Mouse (Mus musculus): ENCODE results near the gene Birc6.
"Not testable (repeated sequence)": the region's sequence is repeated elsewhere in the genome, so short reads cannot be mapped to it uniquely, and the experiment has no call there.

Gene Birc6

DNA sequence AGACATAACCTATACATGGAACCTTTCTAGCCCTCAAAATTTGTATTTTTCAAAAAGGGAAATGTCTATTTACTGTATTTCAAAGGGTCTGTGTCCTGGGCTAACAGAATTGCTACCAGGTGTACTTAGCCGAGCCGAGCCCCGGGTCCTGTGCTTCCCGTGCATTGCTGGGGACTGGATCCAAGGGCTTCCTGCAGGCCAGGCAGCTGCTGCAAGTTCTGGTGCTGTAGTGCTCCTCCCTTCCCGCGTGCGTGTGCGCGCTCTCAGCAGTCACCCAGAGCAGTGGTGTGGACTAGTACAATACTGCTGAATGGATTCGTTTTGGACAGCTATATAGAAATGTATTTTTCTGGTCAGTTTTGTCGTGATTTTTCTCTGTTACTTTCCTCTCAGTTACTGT, 31.8 kb downstream of the Birc6 start:
- DNase-seq (ENCODE audit: low read depth, low spot score) = no peak

DNA sequence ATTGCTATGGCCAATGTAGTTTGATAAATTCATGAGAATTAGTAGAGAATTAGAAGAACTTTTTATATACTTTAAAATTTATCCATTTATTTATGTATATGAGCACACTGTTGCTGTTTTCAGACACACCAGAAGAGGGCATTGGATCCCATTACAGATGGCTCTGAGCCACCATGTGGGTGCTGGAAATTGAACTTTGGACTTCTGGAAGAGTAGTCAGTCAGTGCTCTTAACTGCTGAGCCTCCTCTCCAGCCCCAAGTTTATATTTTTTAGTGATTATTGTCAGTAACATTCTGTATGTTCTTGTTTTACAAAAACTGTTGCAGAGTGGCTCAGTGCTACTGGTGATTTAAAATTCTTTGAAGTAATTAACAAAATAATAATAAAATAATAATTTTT, 36.1 kb downstream of the Birc6 start:
- no peak for DNase-seq (ENCODE audit: low read depth, low spot score)

DNA sequence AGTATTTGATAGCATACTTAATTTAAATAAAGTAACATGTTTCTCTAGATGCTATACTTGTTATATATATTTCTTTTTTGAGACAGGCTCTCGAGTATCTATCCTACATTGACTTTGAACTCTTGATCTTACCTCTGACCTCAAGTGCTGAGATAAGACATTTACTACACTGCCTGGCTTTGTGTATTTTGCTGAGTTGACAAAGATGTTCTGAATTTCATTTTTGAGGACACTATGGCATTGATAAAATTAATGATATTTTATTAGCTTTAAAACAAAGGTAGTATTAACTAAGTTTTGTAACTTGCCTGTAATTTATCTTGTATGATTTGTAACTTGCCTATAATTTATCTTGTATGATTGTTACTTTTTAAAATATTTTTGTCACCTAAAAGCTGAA, 41.1 kb downstream of the Birc6 start:
- DNase-seq (ENCODE audit: low read depth, low spot score) = no peak

DNA sequence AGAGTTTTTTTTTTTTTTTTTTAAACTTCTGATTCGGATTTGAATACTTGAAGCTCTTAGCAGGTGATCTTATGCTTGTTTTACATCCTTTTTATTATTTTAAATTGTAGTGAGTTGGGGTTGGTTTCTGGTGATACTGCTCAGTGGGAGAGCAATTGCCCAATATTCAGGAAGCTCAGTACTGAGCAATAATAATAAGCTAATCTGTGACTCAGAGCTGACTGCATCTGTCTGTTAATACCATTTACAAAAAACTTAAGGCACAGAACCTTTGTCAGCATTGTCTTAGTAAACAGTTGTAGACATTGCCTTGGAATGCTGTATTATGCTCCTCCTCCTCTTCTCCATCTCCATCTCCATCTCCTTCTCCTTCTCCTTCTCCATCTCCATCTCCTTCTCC, 42.5 kb downstream of the Birc6 start:
- DNase-seq (ENCODE audit: low read depth, low spot score) = no peak

DNA sequence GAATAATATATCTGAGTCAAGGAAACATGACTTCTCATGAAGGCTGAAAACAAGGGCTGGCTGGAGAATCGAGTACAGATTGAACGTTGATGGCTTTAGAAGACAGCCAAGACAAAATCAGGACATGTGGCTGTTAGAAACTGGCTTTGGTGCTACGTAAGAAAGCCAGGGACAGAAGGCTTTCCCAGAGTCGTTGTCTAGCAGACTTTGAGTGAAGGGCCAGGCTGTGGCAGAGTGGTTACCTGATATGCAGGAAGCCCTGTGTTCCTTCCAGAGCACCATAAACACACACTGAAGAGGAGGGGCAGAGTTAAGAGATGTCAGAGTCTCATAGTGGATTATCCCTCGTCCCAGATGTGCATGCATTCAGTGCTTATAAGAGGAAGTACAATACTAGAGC, 49.1 kb downstream of the Birc6 start:
- DNase-seq (ENCODE audit: low read depth, low spot score) = no peak

DNA sequence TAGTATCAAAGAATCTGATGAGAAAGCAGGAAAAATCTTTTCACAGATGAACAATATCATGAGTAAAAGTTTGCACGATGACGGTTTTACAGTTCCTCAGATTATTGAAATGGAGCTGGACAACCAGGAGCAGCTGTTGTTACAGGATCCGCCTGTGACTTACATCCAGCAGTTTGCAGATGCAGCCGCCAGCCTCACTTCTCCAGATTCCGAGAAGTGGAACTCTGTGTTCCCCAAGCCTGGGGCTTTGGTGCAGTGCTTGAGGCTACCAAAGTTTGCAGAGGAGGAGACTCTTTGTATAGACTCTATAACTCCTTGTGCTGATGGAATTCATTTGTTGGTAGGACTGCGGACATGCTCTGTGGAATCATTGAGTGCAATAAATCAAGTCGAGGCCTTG, 51.5 kb downstream of the Birc6 start:
- no peak for DNase-seq (ENCODE audit: low read depth, low spot score)

DNA sequence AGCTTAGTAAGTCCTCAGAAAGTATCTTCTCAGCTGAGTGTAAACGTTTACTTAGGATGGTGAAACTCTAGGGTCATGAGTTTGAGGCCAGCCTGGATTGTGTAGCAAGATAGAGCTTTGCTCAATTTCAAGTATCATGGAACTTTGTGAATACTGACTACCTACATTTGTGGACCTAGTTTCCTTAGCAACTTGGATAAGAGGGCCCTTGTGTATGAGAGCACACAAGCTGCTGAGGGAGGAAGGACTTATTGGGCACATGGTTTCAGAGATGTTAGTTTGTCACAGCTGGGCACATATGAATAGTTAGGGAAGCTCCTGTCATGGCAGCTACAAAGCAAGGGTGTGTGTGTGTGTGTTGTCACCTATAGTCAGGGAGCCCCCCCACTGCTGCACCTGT, 52.6 kb downstream of the Birc6 start:
- no peak for DNase-seq (ENCODE audit: low read depth, low spot score)

DNA sequence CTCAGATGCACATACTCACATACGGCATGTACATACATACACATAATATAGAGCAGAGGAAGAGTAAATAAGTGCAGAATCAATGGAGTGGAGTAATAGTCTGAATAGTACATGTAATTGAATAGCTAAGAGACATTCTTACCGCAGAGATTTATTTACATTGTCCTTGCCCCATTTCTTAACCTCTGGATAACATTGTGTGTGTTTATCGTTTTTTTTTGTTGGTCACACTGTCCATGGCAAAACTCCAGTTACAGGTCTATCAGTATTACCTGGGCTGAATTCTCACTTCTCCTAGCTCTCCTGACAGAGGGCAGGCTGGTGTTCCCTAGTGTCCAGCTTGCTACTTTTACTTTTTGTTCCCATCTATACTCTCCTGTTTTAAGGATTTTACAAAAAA, 58.7 kb downstream of the Birc6 start:
- no peak for DNase-seq (ENCODE audit: low read depth, low spot score)

DNA sequence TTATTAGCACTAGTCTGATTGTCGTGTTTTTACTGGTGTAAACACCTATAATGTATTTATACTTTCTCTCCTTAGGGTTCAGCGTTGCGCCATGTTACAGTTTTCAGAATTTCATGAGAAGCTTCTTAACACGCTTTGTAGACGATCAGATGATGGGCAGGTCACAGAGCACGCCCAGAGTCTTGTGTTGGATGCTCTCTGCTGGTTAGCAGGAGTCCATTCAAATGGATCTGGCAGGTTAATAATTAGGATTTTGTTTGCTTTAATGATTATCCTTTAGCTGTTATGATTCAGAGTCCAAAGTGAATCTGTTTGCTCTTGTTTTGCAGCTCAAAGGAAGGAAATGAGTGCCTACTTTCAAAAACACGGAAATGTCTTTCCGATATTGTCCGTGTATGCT, 70.8 kb downstream of the Birc6 start:
- no peak for DNase-seq (ENCODE audit: low read depth, low spot score)

DNA sequence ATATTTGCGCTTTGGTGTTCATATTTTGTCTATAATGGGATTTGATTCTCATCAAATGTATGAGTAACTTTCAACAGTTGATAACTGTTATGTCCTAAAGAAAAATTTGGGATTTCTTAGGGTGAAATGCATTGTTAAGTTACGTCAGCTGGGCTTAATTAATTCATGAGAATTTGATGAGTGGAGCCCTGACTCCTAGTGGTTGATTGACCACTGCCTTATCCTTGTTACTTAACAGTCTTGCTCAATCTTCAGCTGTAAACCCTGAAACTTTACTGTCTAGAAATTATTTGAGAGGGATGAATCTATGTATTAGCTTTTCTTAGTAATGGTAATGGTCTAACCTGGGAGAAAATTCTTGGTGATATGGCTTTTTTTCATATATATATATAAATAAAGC, 71.3 kb downstream of the Birc6 start:
- no peak for DNase-seq (ENCODE audit: low read depth, low spot score)

DNA sequence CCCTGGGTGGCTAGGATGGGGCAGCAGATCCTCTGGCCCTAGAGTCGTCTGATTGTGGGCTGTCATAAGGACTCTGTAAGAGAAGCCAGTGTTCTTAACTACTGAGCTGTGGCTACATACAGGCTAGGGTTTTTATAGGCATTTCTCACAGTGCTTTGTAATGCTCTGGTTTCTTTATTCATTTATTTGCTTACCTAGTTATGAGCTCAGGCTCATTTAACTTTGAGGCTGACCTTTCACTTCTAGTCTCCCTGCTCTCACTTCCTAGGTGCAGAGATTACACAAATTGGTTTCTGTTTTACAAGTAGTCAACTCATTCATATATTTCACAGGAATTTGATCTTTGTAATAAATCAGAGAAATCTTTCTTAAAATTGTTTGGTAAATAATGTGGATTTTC, 73.1 kb downstream of the Birc6 start:
- no peak for DNase-seq (ENCODE audit: low read depth, low spot score)

DNA sequence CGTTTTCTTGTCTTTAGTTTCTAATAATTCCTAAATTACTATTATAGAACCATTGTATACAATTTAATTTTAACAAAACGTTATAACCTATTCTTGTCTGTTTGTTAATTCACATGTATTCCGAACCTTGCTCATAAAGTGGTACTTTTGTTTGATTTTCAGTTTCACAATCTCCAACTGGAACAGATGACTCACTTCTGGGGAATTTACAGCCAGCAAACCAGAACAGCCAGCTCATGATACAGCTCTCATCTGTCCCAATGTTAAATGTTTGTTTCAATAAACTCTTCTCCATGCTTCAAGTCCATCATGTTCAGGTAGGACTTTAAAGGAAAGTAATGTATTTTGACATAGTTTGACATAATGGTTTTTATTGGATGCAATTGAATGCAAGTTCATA, 102.7 kb downstream of the Birc6 start:
- no peak for DNase-seq (ENCODE audit: low read depth, low spot score)

DNA sequence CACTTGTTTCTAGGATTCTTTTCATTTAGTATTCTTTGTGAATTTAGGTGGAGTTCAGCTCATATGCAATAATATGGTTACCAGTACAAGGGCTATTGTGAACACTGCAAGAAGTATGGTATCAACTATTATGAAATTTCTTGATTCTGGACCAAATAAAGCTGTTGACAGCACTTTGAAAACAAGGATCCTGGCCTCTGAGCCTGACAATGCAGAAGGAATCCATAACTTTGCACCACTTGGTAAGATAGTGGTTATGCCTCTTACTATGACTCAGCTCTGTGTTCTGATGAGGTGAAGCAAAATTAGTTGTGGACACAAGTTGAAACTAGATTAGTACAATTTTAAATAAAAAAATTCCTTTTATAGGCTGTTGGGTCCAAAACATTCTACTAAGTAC, 114.3 kb downstream of the Birc6 start:
- DNase-seq (ENCODE audit: low read depth, low spot score) = no peak

DNA sequence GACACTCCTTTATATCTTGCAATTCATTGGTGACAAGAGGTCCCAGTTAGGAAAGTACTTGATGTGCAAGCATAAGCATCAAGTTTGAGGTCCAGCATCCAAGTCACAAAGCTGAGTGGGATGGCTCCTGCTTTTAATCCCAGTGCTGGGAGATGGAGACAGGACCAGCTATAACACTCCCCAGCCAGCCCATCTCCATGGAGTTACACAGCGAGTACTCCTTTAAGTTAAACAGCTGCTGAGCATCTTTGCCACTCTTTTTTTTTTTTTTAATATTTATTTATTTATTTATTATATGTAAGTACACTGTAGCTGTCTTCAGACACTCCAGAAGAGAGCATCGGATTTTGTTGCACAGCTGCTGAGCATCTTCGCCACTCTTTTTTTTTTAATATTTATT, 130.3 kb downstream of the Birc6 start:
- no peak for DNase-seq (ENCODE audit: low read depth, low spot score)

DNA sequence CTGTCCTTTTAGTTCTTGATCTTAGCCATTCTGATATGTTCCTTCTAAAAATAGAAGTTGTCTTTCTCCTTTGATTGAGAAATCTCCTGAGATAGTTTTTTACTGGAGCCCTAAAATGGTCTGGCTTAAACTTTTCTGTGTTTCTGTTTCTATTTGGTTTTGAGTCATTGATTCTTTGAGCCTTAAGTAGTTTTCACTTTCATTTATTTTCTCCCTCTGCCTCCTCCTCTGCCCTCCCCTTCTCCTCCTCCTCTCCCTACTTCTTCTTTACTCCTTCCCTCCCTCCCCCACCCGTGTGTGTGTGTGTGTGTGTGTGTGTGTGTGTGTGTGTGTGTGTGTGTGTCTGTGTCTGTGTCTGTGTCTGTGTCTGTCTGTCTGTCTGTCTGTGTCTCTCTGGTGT, 139.9 kb downstream of the Birc6 start:
- no peak for DNase-seq (ENCODE audit: low read depth, low spot score)

DNA sequence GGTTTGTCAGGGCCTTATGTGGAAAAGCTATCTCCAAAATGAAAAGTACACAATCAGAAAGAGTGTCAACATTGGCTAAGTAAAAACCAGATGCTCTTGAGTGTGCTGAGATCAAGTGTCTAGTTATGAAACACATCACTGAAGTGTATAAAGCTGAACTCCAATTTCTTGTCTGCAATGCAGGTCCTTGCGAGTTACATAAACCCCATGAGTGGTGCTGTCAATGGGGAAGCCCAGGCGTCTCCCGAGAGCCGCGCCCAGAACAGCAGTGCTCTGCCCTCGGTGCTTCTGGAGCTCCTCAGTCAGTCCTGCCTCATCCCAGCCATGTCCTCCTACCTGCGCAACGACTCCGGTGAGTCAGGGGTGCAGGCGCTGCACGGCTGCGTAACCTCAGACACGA, 141.9 kb downstream of the Birc6 start:
- DNase-seq (ENCODE audit: low read depth, low spot score) = no peak

DNA sequence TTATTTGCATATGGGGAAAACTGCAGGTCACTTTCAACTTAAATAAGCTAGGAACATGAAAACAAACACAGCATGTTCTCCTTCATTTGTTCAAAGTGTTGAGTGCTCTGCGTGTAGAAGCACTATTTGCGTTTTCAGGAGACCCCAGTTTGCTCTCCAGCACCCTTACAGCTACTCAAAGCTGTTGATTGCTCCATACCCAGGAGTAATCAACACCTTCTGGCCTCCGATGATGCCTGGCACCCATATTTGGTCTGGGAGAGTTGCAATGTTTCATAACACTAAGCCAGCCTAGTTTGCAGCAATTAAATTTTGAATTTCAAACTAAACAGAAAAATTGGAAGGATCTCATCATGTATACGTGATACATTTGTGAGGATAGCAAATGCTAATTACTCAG, 144.4 kb downstream of the Birc6 start:
- no peak for DNase-seq (ENCODE audit: low read depth, low spot score)

DNA sequence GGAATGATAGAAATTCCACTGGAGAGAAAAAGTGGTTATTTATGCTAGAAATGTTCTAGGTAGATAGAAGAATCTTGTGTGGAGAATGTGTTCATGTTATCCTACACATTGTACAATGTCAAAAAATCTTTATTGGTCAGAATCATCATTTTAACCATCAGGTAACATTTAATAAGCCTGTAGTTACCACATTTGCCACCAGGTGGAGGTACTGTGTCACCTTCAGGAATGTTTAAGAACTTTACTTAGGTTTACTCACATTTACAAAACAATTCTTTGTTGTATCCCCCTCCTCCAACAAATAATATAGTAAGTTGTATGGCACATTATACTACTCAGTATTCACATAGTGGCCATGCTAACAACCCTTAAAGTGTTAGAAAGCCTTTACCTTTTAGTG, 145.2 kb downstream of the Birc6 start:
- peak; percentile 4 for DNase-seq (ENCODE audit: low read depth, low spot score)

DNA sequence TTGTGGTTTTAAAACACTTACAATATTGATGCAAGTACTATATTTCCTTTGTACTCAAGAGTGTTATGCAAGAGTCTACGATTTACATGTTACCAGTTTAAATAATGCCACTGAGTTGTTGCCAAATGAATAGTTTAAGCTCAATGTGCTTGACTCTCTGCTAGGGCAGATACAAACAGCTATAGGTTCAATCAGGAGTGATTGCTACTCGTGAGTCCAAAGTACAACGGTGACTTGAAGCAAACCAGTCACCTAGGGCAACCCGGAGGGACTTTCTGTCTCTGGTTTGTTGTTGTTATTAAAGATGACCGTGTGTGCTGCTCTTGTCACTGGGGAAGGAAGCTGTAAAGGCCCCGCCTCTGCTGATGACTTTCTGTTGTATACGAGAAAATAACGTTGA, 150.0 kb downstream of the Birc6 start:
- DNase-seq (ENCODE audit: low read depth, low spot score) = no peak

DNA sequence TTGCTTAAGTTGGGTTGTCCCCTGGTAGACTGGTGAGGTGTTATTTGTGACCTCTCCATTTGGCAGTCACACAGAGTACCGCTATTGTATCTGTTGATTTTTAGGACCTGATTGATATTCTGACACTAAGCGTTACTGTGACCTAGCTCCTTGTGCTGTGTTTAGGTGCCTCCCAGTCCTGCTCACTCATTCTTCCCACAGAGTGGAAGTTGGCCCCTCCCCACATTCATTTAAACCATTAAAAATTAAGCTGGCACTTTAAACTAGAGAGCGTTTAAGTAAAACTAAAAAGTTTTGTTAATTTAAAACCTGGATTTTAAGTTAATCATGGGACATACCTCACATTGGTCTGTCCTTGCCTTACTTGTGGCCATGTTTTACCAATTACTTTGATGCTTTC, 156.8 kb downstream of the Birc6 start:
- DNase-seq (ENCODE audit: low read depth, low spot score) = no peak

DNA sequence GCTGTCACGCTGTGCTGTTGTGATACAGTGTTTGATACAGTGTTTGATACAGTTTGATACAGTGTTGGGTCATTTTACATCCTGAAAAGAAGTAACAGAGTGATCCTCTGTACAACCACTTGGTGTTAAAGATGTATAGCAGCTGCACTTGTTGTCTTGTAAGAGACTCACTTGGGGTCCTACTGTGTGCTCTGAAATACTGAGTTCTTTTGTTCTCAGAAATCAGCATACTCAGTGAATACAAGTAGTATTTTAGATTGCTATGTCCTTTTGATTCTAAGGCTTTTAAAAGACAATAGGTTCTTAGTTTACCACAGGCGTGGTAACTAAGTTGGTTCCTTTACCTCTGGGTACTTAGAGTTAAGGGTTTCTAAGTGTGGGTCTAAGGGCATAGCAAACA, 160.5 kb downstream of the Birc6 start:
- no peak for DNase-seq (ENCODE audit: low read depth, low spot score)

DNA sequence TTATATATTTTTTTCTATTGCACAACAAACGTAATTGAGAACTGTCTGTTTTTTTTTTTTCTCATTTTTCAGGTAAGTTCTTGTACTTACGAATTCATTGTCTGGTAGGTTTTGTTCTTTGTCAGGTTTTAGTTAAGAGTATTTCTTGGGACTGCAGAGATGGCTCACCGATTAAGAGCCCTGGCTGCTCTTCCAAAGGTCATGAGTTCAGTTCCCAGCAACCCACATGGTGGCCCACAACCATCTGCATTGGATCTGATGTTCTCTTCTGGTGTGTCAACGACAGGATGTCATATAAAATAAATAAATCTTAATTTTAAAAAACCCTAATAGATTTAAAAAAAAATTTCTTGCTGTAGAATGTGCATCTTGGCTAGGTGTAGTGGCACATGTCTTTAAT, 161.3 kb downstream of the Birc6 start:
- no peak for DNase-seq (ENCODE audit: low read depth, low spot score)

DNA sequence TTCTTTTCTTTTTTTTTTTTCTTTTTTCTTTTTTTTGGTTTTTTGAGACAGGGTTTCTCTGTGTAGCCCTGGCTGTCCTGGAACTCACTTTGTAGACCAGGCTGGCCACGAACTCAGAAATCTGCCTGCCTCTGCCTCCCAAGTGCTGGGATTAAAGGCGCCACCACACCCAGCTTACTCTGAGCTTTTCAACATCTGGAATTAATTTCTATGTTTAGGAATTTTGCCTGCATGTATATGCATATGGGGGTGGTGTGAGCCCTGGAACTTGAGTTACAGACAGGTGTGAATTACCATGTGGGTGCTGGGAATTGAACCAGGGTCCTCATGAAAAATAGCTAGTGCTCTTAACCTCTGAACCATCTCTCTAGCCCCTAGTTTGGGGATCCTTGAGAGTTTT, 173.6 kb downstream of the Birc6 start:
- DNase-seq (ENCODE audit: low read depth, low spot score) = not testable (repeated sequence)

DNA sequence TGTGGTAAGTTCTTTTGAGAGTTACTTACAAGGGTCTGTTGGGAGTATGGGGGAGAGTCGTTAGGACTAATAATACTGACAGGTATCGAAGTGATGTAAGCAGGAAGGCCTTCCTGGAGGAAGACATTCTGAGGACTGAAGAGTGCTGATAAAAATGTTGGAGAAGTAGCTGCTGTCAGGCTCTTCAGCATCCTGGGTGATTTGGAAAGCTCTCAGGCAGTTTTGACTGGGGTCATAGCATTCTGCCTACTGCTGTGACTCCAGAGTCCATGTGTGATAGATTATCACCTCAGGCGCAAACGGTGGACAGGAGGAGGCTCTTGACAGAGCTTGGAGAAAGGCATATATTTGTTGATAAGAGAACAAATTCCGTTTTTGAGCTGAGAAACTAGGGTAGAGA, 177.4 kb downstream of the Birc6 start:
- no peak for DNase-seq (ENCODE audit: low read depth, low spot score)

DNA sequence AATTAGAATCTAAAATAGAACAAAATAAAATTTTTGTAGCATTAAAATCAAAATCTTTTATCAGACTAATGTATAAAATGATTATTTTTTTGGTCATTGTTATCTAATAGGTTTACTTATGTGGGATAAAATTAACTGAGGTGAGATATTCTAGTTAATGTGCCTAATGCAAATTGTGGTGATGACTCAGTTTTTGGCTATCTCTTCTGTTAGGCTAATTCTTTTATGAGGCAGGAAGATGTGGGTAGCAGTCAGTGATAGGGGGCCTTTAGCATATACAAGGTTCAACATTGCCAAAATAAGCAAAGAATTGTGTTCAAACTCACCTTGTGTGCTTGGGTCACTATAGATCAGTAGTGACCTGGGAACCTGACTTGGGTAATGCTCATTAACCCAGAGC, 178.5 kb downstream of the Birc6 start:
- no peak for DNase-seq (ENCODE audit: low read depth, low spot score)
